Mouse (Mus musculus) intestine, embryonic 15.5 days (tissue): Measurements from ENCODE around the gene Hectd4. TPM values are rescaled to one million over a fixed set of nuclear protein-coding genes. Genes with fewer than 3 reads are reported as not detected.
"Not testable (repeated sequence)": the region's sequence is repeated elsewhere in the genome, so short reads cannot be mapped to it uniquely, and the experiment has no call there.

ENCODE experiments used
- ATAC-seq: fragments of 200-750 bp; cut with Nextera tagmentation; 2 replicates; pipeline ENCODE4 v1.8.0; 2017; ENCODE audit warnings: moderate TSS enrichment, moderate library complexity
- H3K27ac ChIP-seq: fragments of 300-500 bp; sonication (generic); 2 replicates; pipeline ENCODE4 v1.5.1; 2015; ENCODE audit warnings: mild to moderate bottlenecking, inconsistent platforms
- H3K27me3 ChIP-seq: fragments of 300-500 bp; sonication (generic); replicated peaks from 2 replicates; pipeline ENCODE4 v1.6.1; 2015; ENCODE audit warnings: inconsistent platforms
- H3K36me3 ChIP-seq: fragments of 300-500 bp; sonication (generic); 2 replicates; pipeline ENCODE4 v1.6.1; 2015; ENCODE audit warnings: inconsistent platforms
- H3K4me1 ChIP-seq: fragments of 300-500 bp; sonication (generic); replicated peaks from 2 replicates; pipeline ENCODE4 v1.6.1; 2015; ENCODE audit warnings: inconsistent platforms
- H3K4me2 ChIP-seq: fragments of 300-500 bp; sonication (generic); replicated peaks from 2 replicates; pipeline ENCODE4 v1.6.1; 2015; ENCODE audit warnings: mild to moderate bottlenecking, inconsistent platforms
- H3K4me3 ChIP-seq: fragments of 300-500 bp; sonication (generic); replicated peaks from 2 replicates; pipeline ENCODE4 v1.5.1; 2015; ENCODE audit warnings: inconsistent platforms
- H3K9ac ChIP-seq: fragments of 300-500 bp; sonication (generic); 2 replicates; pipeline ENCODE4 v1.6.1; 2015; ENCODE audit warnings: inconsistent platforms
- H3K9me3 ChIP-seq: fragments of 300-500 bp; sonication (generic); 2 replicates; pipeline ENCODE4 v1.6.1; 2016; ENCODE audit warnings: inconsistent platforms
- WGBS: fragments of 180-500 bp; shearing (Covaris S2); methylation state at CpG from one replicate; pipeline ENCODE4 v1.1.7; 2015; 5-methylcytosine and 5-hydroxymethylcytosine counted together
- polyA plus RNA-seq: library from polyadenylated mRNA; unstranded; fragments of >200 nt; fragmentation: Nextera tagmentation; extraction: Ambion mirVana; gene quantifications from 2 replicates; pipeline ENCODE4 v1.2.1, GENCODE M21; 2015

Hectd4 gene
- polyA plus RNA-seq, 1 experiment from 2014 or later, result 4.2 TPM

DNA sequence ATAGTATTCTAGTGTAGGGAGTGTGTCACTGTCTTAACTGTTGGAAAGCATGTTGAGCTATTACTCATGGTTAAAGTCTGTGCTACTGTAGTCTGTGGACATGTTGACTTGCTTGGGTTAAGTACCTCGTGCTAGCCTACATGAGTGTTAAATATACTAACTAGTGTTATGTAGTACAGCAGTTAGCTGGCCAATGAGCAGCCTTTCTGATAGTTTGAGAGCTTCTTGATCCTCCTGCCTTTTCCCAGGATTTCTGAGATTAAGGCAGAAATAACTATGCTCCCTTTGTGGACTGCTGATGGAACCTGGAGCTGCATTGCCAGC is 9.5 kb upstream of the Hectd4 start:
- Histone ChIP-seq H3K27me3 (no peaks in the 10 kb centered on the region), H3K27ac (no peak overlapping the region), H3K4me3 (no peak overlapping the region), H3K4me2 (no peak overlapping the region), H3K9ac (no peak overlapping the region), H3K36me3 (peaks cover 48% of the 10 kb centered on the region), H3K4me1 (peaks cover 18% of the 10 kb centered on the region), H3K9me3 (no peaks in the 10 kb centered on the region)
- WGBS, result 84% methylated on average over 1 of the region's 1 CpGs
- ATAC-seq, result no peak

DNA sequence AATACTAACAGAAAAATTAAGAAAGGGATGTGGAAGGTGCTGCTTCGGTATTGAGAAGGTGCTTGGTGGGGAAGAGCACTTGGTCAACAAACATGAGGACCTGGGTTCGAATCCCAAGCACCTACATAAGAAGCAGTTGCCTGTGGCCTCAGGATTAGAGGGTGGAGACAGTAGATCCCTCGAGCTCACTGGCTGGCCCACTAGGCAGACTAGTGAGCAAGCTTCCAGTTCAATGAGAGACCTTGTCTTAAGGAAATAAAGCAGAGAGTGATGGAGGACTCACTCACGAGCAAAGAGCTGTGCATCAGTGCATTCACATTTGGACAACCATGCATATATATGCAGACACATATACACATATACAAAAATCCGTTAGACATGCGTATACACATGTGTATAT is 7.9 kb upstream of the Hectd4 start:
- WGBS, result 95% methylated on average over 6 of the region's 6 CpGs
- Histone ChIP-seq H3K27ac (no peak overlapping the region), H3K4me3 (no peak overlapping the region), H3K27me3 (no peaks in the 10 kb centered on the region), H3K4me2 (no peak overlapping the region), H3K36me3 (peaks cover 39% of the 10 kb centered on the region), H3K4me1 (peaks cover 6% of the 10 kb centered on the region; the same call in 1 of the 2 replicates), H3K9me3 (no peaks in the 10 kb centered on the region), H3K9ac (no peak overlapping the region)
- no peak for ATAC-seq

DNA sequence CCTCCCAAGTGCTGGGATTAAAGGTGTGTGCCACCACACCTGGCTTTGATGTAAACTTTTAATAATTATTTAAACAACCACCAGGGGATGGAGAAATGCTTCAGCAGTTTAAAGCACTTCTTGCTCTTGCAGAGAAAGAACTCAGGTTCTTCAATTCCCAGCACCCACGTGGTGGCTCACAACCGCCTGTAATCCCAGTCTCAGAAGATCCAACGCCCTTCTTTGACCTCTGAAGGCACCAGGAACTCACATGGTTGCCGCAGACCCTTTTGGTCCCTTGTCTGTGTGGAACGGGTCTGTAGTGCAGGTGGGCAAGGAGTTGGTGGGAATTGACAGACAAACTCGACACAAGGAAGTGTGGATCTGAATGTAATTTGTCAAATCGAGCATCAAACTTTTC is 5.3 kb upstream of the Hectd4 start:
- H3K4me2 ChIP-seq, result no peak overlapping the region
- no peak for ATAC-seq
- H3K36me3 ChIP-seq, result peaks cover 22% of the 10 kb centered on the region
- H3K27ac ChIP-seq, result no peak overlapping the region
- no peaks in the 10 kb centered on the region for H3K9me3 ChIP-seq
- H3K4me1 ChIP-seq, result no peaks in the 10 kb centered on the region
- 46% methylated on average over 7 of the region's 7 CpGs for whole genome bisulfite sequencing
- H3K4me3 ChIP-seq, result no peak overlapping the region
- no peaks in the 10 kb centered on the region for H3K27me3 ChIP-seq
- no peak overlapping the region for H3K9ac ChIP-seq

DNA sequence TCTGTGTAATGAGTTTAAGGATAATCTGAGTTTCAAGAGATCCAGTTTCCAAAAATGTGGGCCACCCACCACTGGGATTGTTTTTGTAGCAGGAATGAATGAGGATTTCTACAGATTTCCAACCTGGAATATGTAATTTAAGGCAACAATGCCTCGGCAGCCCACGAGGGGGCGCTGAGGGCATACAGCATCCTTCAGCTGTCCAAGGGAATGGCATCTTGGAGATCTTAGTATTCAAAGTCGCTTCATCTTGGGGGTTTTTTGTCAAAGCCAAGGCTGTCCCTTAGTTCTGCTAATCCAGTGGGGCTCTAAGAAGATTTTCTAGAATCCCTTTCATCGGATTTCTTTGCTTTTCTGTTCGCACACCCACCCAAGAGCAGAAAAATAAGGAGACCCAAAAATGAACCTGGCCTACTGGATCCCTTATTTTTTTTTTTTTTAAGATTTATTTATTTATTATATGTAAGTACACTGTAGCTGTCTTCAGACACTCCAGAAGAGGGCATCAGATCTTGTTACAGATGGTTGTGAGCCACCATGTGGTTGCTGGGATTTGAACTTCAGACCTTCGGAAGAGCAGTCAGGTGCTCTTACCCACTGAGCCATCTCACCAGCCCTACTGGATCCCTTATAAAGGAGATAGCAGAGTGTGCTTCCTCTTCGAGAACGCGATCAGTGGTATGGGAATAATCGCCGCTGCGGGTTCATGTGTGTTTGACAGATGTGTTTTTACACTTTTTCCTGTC is 4.5 kb upstream of the Hectd4 start:
- Histone ChIP-seq H3K4me2 (no peak overlapping the region), H3K4me1 (no peaks in the 10 kb centered on the region), H3K4me3 (no peak overlapping the region), H3K27ac (no peak overlapping the region), H3K27me3 (no peaks in the 10 kb centered on the region), H3K9ac (no peak overlapping the region), H3K36me3 (peaks cover 17% of the 10 kb centered on the region), H3K9me3 (no peaks in the 10 kb centered on the region)
- ATAC-seq, result no peak
- 51% methylated on average over 13 of the region's 13 CpGs for WGBS

DNA sequence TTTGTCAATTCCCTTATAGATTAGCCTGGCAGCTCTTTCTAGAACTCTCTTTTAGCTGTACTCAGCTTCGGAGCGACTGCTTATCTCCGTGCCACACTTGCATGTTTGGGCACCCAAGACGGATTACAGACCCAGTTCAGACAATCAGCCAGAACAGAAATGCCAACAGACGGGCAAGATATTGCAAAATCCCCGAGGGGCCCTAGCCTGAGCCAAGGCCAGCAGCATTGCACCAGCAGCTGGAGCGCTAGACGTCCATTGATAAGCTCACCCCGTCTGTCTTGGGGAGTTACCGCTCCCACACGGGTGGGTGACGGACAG is 3.9 kb upstream of the Hectd4 start:
- H3K9me3 ChIP-seq, result no peaks in the 10 kb centered on the region
- peaks cover 13% of the 10 kb centered on the region for H3K36me3 ChIP-seq
- H3K27ac ChIP-seq, result no peak overlapping the region
- ATAC-seq, result peak; percentile 14; the same call in 1 of the 2 replicates
- H3K4me1 ChIP-seq, result no peaks in the 10 kb centered on the region
- no peak overlapping the region for H3K4me3 ChIP-seq
- no peak overlapping the region for H3K4me2 ChIP-seq
- no peaks in the 10 kb centered on the region for H3K27me3 ChIP-seq
- H3K9ac ChIP-seq, result no peak overlapping the region
- 74% methylated on average over 12 of the region's 12 CpGs for WGBS

DNA sequence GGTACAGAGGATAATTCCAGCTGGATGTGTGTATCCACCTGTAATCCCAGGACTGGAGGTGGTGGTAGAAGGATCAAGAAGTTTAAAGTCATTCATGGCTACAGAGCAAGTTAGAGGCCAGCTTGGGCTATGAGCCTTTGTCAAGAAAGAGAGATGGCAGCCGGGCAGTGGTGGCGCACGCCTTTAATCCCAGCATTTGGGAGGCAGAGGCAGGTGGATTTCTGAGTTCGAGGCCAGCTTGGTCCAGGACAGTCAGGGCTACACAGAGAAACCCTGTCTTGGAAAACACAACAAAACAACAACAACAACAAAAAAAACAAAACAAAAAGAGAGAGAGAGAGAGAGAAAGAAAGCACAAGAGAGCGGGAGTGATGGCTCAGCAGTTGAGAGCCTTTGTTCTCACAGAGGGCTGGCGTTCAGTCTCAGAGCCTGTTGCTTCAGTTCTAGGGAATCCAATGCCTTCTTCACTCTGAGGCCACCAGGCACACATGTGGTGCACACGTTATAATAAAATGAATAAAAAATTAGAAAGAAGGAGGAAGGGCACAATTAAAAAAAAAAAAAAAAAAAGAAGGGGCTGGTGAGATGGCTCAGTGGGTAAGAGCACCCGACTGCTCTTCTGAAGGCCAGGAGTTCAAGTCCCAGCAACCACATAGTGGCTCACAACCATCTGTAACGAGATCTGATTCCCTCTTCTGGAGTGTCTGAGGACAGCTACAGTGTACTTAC is 3.3 kb upstream of the Hectd4 start:
- H3K9me3 ChIP-seq, H3K36me3 ChIP-seq, ATAC-seq, H3K4me3 ChIP-seq, H3K27ac ChIP-seq, H3K9ac ChIP-seq, H3K4me1 ChIP-seq, H3K4me2 ChIP-seq, H3K27me3 ChIP-seq: not testable (repeated sequence)
- 88% methylated on average over 9 of the region's 9 CpGs for WGBS

DNA sequence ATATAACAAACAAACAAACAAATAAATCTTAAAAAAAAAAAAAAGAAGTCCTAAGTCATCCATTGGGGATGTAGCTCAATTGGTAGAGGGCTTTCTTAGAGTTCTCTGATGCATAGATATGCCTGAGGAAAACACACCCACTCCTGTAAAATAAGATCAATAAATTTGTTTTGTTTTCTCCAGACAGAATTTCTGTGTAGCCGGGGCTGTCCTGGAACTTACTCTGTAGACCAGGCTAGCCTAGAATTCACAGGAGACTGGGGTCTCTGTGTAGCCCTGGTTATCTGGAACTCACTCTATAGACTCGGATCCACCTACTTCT is 2.7 kb upstream of the Hectd4 start:
- no peak for ATAC-seq
- Histone ChIP-seq H3K4me3 (no peak overlapping the region), H3K4me2 (no peak overlapping the region), H3K9me3 (no peaks in the 10 kb centered on the region), H3K9ac (no peak overlapping the region), H3K4me1 (peaks cover 4% of the 10 kb centered on the region; the same call in 1 of the 2 replicates), H3K27ac (no peak overlapping the region), H3K36me3 (peaks cover 2% of the 10 kb centered on the region), H3K27me3 (no peaks in the 10 kb centered on the region)
- 85% methylated on average over 2 of the region's 2 CpGs for WGBS

DNA sequence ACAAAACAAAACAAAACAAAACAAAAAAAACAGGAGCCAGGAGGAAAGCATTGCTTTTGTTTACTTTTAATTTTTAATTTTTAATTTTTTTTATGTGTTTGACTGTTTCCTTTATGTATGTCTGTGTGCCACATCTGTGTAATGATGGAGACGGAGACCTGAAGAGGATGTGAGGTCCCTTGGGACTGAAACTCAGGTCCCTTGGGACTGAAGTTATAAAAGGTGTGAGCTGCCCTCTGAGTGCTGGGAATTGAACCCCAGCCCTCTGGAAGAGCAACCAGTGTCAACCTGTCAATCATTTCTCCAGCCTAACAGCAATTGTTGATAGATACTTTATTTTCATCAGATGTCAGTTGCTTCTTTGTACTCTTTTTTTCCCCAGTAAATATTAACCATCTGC is 829 bp upstream of the Hectd4 start:
- WGBS, result 92% methylated on average over 1 of the region's 1 CpGs
- H3K36me3 ChIP-seq, result no peaks in the 10 kb centered on the region

DNA sequence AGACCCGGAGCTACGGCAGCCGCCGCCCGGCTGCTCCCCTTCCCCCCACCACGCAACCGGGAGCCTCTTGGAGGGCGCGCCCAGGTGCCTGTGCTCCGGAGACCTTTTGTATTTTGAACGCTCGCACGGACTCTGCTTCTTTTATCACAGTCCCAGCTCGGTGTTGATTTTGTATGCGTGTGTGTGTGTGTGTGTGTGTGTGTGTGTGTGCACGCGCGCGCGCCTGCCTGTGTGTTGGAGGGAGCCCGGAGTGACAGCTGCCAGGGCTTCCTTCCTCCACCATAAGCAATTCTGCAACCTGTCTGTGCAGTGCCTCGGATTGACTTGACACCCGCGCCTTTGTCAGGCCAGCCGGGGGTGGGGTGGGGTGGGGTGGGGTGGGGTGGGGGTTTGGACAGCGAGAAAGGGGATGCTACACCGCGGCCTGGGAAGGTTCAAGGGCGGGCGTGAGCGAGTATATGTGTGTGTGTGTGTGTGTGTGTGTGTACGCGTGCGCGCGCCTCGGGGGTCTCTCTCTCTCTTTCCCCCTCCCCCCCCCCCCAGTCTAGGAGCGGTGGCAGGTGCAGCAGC is 798 bp downstream of the Hectd4 start:
- H3K36me3 ChIP-seq, result no peaks in the 10 kb centered on the region
- no peaks in the 10 kb centered on the region for H3K27me3 ChIP-seq
- under 1% methylated on average over 37 of the region's 38 CpGs for WGBS
- H3K4me2 ChIP-seq, result peak overlapping the region; percentile 75
- no peaks in the 10 kb centered on the region for H3K9me3 ChIP-seq
- peak; percentile 64 for ATAC-seq
- H3K9ac ChIP-seq, result peak overlapping the region; percentile 94
- H3K4me1 ChIP-seq, result peaks cover 4% of the 10 kb centered on the region; the same call in 1 of the 2 replicates
- H3K27ac ChIP-seq, result peak overlapping the region; percentile 86
- H3K4me3 ChIP-seq, result peak overlapping the region; percentile 97

More for the DNA sequence above, 829 bp upstream of the Hectd4 start:
- Histone ChIP-seq H3K9me3 (no peaks in the 10 kb centered on the region), H3K27ac (no peak overlapping the region), H3K4me2 (no peak overlapping the region), H3K4me1 (peaks cover 4% of the 10 kb centered on the region; the same call in 1 of the 2 replicates), H3K27me3 (no peaks in the 10 kb centered on the region), H3K9ac (no peak overlapping the region), H3K4me3 (no peak overlapping the region)
- no peak for ATAC-seq

DNA sequence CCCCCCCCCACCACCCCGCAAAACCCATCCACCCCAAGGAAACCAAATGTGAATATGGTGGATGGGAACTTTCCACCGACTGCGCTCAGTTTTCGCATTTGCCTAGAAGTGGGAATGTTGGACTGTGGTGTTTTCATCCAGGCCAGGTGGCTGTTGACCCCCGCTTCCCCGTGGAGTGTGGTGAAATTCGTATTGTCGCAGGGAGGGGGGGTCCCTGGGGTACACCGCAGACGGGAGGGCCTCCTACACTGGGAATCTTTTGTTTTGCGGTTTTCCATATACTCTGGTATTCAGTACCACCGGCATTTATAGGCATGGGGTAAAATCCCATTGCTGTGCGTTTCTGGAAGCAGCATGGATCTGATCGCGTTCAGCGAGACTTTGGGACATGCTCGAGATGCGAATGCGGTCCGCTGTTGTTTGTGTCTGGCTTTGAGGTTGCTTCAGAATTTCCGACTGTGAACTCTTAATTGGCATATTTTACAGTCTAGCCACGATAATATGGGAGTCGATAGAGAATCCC is 1.4 kb downstream of the Hectd4 start:
- Histone ChIP-seq H3K27ac (no peak overlapping the region), H3K9ac (peak overlapping the region; percentile 94), H3K9me3 (no peaks in the 10 kb centered on the region), H3K4me1 (peaks cover 7% of the 10 kb centered on the region; the same call in 1 of the 2 replicates), H3K36me3 (no peaks in the 10 kb centered on the region), H3K4me2 (peak overlapping the region; percentile 75), H3K4me3 (peak overlapping the region; percentile 97), H3K27me3 (no peaks in the 10 kb centered on the region)
- 20% methylated on average over 23 of the region's 23 CpGs for WGBS
- ATAC-seq, result no peak

DNA sequence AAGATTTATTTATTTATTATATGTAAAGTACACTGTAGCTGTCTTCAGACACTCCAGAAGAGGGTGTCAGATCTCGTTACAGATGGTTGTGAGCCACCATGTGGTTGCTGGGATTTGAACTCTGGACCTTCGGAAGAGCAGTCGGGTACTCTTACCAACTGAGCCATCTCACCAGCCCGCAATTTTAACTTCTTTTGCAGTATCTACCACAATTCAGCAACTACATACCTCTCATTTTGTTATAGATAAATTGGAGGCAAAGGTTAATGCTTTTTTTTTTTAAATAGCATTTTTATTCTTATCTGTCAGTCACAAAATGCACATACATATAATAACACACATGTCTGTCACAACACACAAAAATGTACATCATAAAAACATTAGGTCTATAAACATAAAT is 4.0 kb downstream of the Hectd4 start:
- not testable (repeated sequence) for H3K36me3 ChIP-seq, H3K4me2 ChIP-seq, H3K9ac ChIP-seq, H3K9me3 ChIP-seq, H3K27ac ChIP-seq, ATAC-seq, H3K27me3 ChIP-seq, H3K4me3 ChIP-seq
- 88% methylated on average over 4 of the region's 4 CpGs for WGBS
- peaks cover 12% of the 10 kb centered on the region for H3K4me1 ChIP-seq

DNA sequence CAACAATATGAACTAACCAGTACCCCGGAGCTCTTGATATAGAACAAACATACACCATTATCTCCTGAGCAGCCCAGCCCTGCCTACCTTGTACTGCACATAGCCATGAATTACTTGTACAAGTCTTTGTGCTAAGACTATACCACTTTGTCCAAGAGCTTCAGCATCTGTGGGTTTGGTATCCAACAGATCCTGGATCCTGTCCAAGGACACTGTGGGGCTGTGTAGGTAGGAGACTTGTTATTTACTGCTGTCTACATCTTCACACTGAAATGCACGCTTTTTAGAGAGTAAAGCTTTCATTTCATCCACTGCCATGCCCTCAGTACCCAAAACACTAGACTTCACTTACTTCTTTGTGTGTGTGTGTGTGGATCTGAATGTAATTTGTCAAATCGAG is 4.8 kb downstream of the Hectd4 start:
- ATAC-seq, result no peak
- H3K36me3 ChIP-seq, result no peaks in the 10 kb centered on the region
- no peaks in the 10 kb centered on the region for H3K9me3 ChIP-seq
- 81% methylated on average over 3 of the region's 3 CpGs for WGBS
- H3K27ac ChIP-seq, result no peak overlapping the region
- H3K4me1 ChIP-seq, result peaks cover 14% of the 10 kb centered on the region
- no peaks in the 10 kb centered on the region for H3K27me3 ChIP-seq
- H3K4me3 ChIP-seq, result no peak overlapping the region
- no peak overlapping the region for H3K4me2 ChIP-seq
- no peak overlapping the region for H3K9ac ChIP-seq
